Mouse (Mus musculus) embryonic facial prominence, embryonic 15.5 days (tissue): ENCODE data around the gene Mapk6. TPM values are rescaled to one million over a fixed set of nuclear protein-coding genes. Genes with fewer than 3 reads are reported as not detected.

Source experiments
- ATAC-seq: fragments of 200-750 bp; cut with Nextera tagmentation; 2 replicates; pipeline ENCODE4 v1.8.0; 2017; ENCODE audit warnings: low read depth, moderate TSS enrichment; ENCODE audit not compliant: insufficient number of reproducible peaks, low FRiP score, low TSS enrichment
- H3K27ac ChIP-seq: fragments of 300-500 bp; sonication (generic); replicated peaks from 2 replicates; pipeline ENCODE4 v1.5.1; 2015; ENCODE audit warnings: mild to moderate bottlenecking, inconsistent platforms
- H3K27me3 ChIP-seq: fragments of 300-500 bp; sonication (generic); 2 replicates; pipeline ENCODE4 v1.6.1; 2015; ENCODE audit warnings: inconsistent platforms
- H3K36me3 ChIP-seq: fragments of 300-500 bp; sonication (generic); 2 replicates; pipeline ENCODE4 v1.6.1; 2015; ENCODE audit warnings: mild to moderate bottlenecking, inconsistent platforms
- H3K4me1 ChIP-seq: fragments of 300-500 bp; sonication (generic); 2 replicates; pipeline ENCODE4 v1.6.1; 2015; ENCODE audit warnings: inconsistent platforms
- H3K4me2 ChIP-seq: fragments of 300-500 bp; sonication (generic); replicated peaks from 2 replicates; pipeline ENCODE4 v1.6.1; 2015; ENCODE audit warnings: mild to moderate bottlenecking, inconsistent platforms
- H3K4me3 ChIP-seq: fragments of 300-500 bp; sonication (generic); replicated peaks from 2 replicates; pipeline ENCODE4 v1.5.1; 2015; ENCODE audit warnings: mild to moderate bottlenecking, inconsistent platforms
- H3K9ac ChIP-seq: fragments of 300-500 bp; sonication (generic); 2 replicates; pipeline ENCODE4 v1.6.1; 2015; ENCODE audit warnings: inconsistent platforms
- H3K9me3 ChIP-seq: fragments of 300-500 bp; sonication (generic); replicated peaks from 2 replicates; pipeline ENCODE4 v1.6.1; 2016; ENCODE audit warnings: inconsistent platforms
- WGBS: fragments of 180-500 bp; shearing (Covaris S2); methylation state at CpG from one replicate; pipeline ENCODE4 v1.1.7; 2015; 5-methylcytosine and 5-hydroxymethylcytosine counted together
- polyA plus RNA-seq: library from polyadenylated mRNA; unstranded; fragments of >200 nt; fragmentation: Nextera tagmentation; extraction: Ambion mirVana; gene quantifications from 2 replicates; pipeline ENCODE4 v1.2.1, GENCODE M21; 2015

Mapk6 gene
- polyA plus RNA-seq, 1 experiment from 2014 or later: 58.1 TPM

DNA sequence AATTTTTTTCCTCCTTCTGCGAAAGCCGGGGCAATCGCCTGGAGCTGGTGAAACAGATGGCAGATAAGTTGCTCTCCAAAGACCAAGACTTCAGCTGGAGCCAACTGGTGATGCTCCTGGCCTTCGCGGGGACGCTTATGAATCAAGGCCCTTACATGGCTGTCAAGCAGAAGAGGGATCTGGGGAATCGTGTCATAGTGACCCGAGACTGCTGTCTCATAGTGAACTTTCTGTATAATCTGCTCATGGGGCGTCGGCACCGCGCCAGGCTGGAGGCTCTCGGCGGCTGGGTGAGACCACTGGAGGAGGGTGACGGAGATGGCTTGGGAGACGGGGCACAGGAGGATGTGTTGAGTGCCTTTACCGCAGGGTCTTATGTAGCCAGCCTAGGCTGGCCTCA is 61.7 kb downstream of the Mapk6 start:
- Histone ChIP-seq H3K4me3 (no peak overlapping the region), H3K36me3 (peaks cover 15% of the 10 kb centered on the region; the same call in 1 of the 2 replicates), H3K27me3 (no peaks in the 10 kb centered on the region), H3K9ac (no peak overlapping the region), H3K9me3 (no peaks in the 10 kb centered on the region), H3K4me2 (no peak overlapping the region), H3K4me1 (0 out of 2 replicates have a peak, but pooled peaks cover 3% of the 10 kb centered on the region), H3K27ac (no peak overlapping the region)
- no peak for ATAC-seq
- 94% methylated on average over 17 of the region's 17 CpGs for WGBS

DNA sequence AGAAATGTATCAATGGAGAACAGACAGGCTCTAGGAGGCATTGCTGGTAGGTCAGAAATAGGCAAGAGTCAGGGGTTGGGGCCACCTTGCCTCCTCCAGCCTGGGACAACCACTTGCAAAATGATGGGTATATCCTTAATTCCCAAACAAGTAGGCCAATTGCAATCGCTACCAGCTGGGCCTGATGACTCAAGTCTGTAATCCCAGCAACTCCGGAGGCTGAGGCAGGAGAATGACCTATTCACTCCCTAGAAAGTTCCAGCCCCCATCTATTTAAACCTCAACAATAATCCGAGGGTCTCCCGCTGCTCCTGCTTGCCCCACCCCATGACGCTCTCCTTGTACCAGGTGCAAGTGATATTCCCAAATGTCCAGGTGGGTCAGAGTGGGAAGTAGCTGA is 62.3 kb downstream of the Mapk6 start, which contains the start of gene Bcl2l10:
Gene Bcl2l10 (plus strand): TSS at position 301 of the 400 bp plus-strand sequence.
- Histone ChIP-seq H3K4me3 (no peak within 1 kb of the TSS), H3K27ac (no peak within 1 kb of the TSS), H3K36me3 (peaks cover 20% of the 10 kb centered on the region), H3K4me1 (0 out of 2 replicates have a peak, but pooled peaks cover 3% of the 10 kb centered on the region), H3K9me3 (no peaks in the 10 kb centered on the region), H3K9ac (no peak within 1 kb of the TSS), H3K4me2 (no peak within 1 kb of the TSS), H3K27me3 (no peaks in the 10 kb centered on the region)
- WGBS: 89% methylated on average over 5 of the region's 5 CpGs
- no peak for ATAC-seq

- no peak for ATAC-seq
- Histone ChIP-seq H3K4me1 (no peaks in the 10 kb centered on the region), H3K4me3 (no peak overlapping the region), H3K36me3 (peaks cover 48% of the 10 kb centered on the region), H3K27ac (no peak overlapping the region), H3K4me2 (no peak overlapping the region), H3K9me3 (no peaks in the 10 kb centered on the region), H3K27me3 (no peaks in the 10 kb centered on the region), H3K9ac (no peak overlapping the region)
- WGBS: 75% methylated on average over 4 of the region's 4 CpGs
These were observed 67.4 kb downstream of the Mapk6 start for GRCm38 (mm10) chr9:75342433-75342832.

DNA sequence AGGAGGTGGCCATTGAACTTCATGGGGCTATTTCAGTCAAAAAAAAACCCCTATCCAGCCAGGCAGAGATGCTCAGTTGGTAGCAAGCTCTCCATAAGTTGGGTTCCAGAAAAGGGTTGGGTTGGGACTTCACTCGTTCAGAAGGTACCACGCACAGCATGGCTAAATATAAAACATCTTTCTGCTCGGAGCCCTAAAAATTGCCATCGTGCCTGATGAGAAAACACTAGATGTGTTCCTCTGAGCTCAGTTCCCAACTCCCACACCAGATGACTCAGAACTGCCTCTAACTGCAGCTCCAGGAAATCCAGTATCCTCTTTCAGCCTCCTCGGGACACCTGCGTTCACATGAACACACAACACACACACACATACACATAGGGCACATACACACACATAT is 71.8 kb downstream of the Mapk6 start:
- Histone ChIP-seq H3K9ac (no peak overlapping the region), H3K4me1 (no peaks in the 10 kb centered on the region), H3K4me2 (no peak overlapping the region), H3K4me3 (no peak overlapping the region), H3K27me3 (no peaks in the 10 kb centered on the region), H3K9me3 (no peaks in the 10 kb centered on the region), H3K36me3 (peaks cover 65% of the 10 kb centered on the region), H3K27ac (no peak overlapping the region)
- 74% methylated on average over 6 of the region's 6 CpGs for WGBS
- ATAC-seq: no peak

DNA sequence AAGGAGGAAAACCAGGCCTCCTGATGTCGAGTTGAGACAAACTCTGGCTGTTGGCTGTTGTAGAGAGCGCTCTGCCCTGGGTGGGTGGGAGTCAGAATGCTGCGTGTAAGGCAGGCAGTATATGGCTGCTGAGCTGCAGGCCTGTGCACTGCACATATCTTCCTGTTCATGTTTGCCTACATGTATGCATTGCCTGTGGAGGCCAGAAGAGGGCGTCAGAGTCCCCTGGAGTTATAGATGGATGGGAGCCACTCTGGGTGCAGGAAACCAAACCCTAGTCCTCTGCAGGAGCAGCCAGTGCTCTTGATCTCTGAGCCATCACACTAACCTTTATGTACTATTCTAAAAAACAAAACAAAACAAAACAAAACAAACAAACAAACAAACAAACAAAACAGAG is 75.4 kb downstream of the Mapk6 start:
- H3K4me3 ChIP-seq: no peak overlapping the region
- no peak overlapping the region for H3K27ac ChIP-seq
- WGBS: 82% methylated on average over 4 of the region's 4 CpGs
- H3K9me3 ChIP-seq: no peaks in the 10 kb centered on the region
- H3K9ac ChIP-seq: no peak overlapping the region
- H3K4me1 ChIP-seq: no peaks in the 10 kb centered on the region
- H3K4me2 ChIP-seq: no peak overlapping the region
- H3K36me3 ChIP-seq: peaks cover 70% of the 10 kb centered on the region
- no peaks in the 10 kb centered on the region for H3K27me3 ChIP-seq
- no peak for ATAC-seq

DNA sequence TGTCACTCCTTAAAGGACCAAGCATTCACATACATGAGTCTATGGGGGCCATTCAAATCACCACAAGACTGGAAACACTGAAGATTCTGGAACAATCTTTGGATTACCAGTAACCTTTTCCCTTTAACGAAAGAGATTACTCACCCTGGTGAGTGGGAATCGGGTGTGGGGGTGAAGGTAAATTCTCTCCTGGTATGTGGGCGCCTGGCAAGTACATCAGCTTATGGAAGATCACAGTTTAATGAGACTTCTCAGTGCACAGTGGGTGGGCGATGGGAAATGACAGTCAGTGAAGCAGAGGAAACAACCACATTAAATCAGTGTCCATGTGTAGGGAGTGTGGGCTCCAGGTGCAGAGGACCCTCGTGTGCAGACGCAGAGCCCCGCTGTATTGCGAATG is 79.0 kb downstream of the Mapk6 start:
- no peak overlapping the region for H3K4me3 ChIP-seq
- H3K36me3 ChIP-seq: peaks cover 40% of the 10 kb centered on the region
- no peaks in the 10 kb centered on the region for H3K4me1 ChIP-seq
- no peaks in the 10 kb centered on the region for H3K27me3 ChIP-seq
- no peak overlapping the region for H3K27ac ChIP-seq
- ATAC-seq: no peak
- H3K4me2 ChIP-seq: no peak overlapping the region
- H3K9me3 ChIP-seq: no peaks in the 10 kb centered on the region
- whole genome bisulfite sequencing: 91% methylated on average over 8 of the region's 8 CpGs
- no peak overlapping the region for H3K9ac ChIP-seq

DNA sequence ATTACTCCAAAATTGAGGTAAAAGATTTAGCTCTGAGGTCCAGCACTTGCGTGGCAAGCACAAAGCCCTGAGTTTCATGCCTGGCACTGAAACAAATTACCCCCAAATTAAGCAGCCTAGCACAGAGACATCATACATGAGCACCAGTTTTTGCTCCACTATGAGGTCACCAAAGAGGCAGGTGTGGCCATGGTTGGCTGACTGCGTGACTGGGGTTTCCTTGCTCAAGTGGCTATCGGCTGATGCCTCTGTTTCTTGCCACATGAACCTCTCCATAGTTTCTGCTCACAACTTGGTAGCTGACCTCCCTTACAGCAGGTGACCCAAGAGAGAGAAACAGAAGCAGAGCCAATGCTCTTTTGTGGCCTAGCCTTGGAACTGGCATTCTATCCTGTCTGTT is 81.8 kb downstream of the Mapk6 start:
- Histone ChIP-seq H3K27me3 (no peaks in the 10 kb centered on the region), H3K4me1 (no peaks in the 10 kb centered on the region), H3K4me3 (no peak overlapping the region), H3K27ac (no peak overlapping the region), H3K36me3 (peaks cover 19% of the 10 kb centered on the region; the same call in 1 of the 2 replicates), H3K9ac (no peak overlapping the region), H3K4me2 (no peak overlapping the region), H3K9me3 (no peaks in the 10 kb centered on the region)
- WGBS: 90% methylated on average over 3 of the region's 3 CpGs
- no peak for ATAC-seq

DNA sequence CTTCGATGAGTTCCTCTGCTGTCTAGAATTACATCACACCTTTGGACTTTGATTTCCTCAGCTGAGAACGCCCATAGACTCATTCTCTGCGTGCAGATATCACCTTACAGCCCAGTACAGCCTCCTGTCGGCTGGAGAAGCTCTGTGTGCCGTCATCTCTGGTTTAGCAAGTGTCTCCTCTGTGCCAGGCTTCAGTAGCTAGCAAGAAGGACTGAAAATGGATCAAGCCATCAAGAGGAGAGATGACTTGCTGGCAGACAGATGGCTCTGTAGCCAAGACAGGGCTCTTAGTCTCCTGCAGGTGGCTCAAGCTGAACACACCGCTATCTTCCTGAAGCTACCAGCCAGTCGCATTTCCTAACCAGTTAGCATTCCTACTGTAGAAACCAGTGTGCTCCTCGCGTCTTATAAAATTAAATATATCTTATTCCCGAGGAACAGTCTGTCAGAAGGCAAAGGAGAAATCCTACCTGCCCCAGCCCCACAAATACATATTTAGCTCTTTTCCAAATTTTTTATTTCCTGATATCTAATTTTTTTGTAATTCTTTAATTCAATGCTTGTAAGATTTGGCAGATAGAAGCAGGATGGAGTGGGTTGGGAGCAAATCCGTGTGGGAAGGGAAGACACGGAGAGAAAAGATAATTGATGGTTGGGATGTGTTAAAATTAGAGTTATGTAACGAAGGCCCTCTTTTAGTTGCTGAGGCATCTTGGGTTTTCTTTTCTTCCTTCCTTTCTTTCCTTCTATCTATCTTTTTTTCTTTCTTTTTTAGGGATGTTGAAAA is 87.5 kb downstream of the Mapk6 start:
- Histone ChIP-seq H3K27ac (no peak overlapping the region), H3K27me3 (no peaks in the 10 kb centered on the region), H3K9ac (no peak overlapping the region), H3K4me1 (no peaks in the 10 kb centered on the region), H3K4me3 (no peak overlapping the region), H3K36me3 (no peaks in the 10 kb centered on the region), H3K9me3 (no peaks in the 10 kb centered on the region), H3K4me2 (no peak overlapping the region)
- WGBS: 68% methylated on average over 13 of the region's 13 CpGs
- ATAC-seq: no peak

- H3K4me1 ChIP-seq: peaks cover 15% of the 10 kb centered on the region
- no peak overlapping the region for H3K4me2 ChIP-seq
- 55% methylated on average over 3 of the region's 3 CpGs for WGBS
- no peak overlapping the region for H3K4me3 ChIP-seq
- no peak for ATAC-seq
- H3K36me3 ChIP-seq: no peaks in the 10 kb centered on the region
- no peaks in the 10 kb centered on the region for H3K9me3 ChIP-seq
- no peaks in the 10 kb centered on the region for H3K27me3 ChIP-seq
- H3K9ac ChIP-seq: no peak overlapping the region
- no peak overlapping the region for H3K27ac ChIP-seq
These were observed 90.4 kb downstream of the Mapk6 start for GRCm38 (mm10) chr9:75319365-75319764.

Other genes starting within 250 kb of the Mapk6 start
- gene Myo5c, start 178.0 kb downstream of the Mapk6 start, polyA plus RNA-seq: 1.9 and 2.7 TPM in 2 replicates
- gene Gnb5, start 103.7 kb downstream of the Mapk6 start, polyA plus RNA-seq: 28.0 and 28.6 TPM in 2 replicates
- not detected in 2 replicates for gene Bcl2l10, start 62.2 kb downstream of the Mapk6 start, polyA plus RNA-seq
- 40.1 and 41.5 TPM in 2 replicates for gene Leo1, start 31.5 kb upstream of the Mapk6 start, polyA plus RNA-seq
- 131 and 144 TPM in 2 replicates for gene Tmod3, start 149.7 kb upstream of the Mapk6 start, polyA plus RNA-seq
- gene Tmod2, start 201.3 kb upstream of the Mapk6 start, polyA plus RNA-seq: 21.8 and 23.7 TPM in 2 replicates
- 49.2 TPM in 2 replicates for gene Lysmd2, start 215.7 kb upstream of the Mapk6 start, polyA plus RNA-seq